Mouse (Mus musculus) forebrain, embryonic 11.5 days (tissue): Measurements from ENCODE around the gene Tas2r119. TPM values are rescaled to one million over a fixed set of nuclear protein-coding genes. Genes with fewer than 3 reads are reported as not detected.

Experiments used
- ATAC-seq: fragments of 200-750 bp; cut with Nextera tagmentation; replicated peaks from 2 replicates; pipeline ENCODE4 v1.8.0; 2017; ENCODE audit warnings: moderate TSS enrichment; ENCODE audit not compliant: low FRiP score
- DNase-seq: peaks from one replicate; pipeline ENCODE4 v3.0.0-alpha.2; 2017; ENCODE audit warnings: low spot score
- H3K27ac ChIP-seq: fragments of 300-500 bp; sonication (generic); 2 replicates; pipeline ENCODE4 v1.5.1; 2014; ENCODE audit warnings: low read depth, low read length
- H3K27me3 ChIP-seq: fragments of 300-500 bp; sonication (generic); 2 replicates; pipeline ENCODE4 v1.6.1; 2014; ENCODE audit warnings: mild to moderate bottlenecking, low read length, mixed read lengths; ENCODE audit not compliant: control insufficient read depth, insufficient read depth
- H3K36me3 ChIP-seq: fragments of 300-500 bp; sonication (generic); 2 replicates; pipeline ENCODE4 v1.6.1; 2014; ENCODE audit warnings: mild to moderate bottlenecking, low read length, moderate library complexity, mixed read lengths; ENCODE audit not compliant: control insufficient read depth, insufficient read depth
- H3K4me1 ChIP-seq: fragments of 300-500 bp; sonication (generic); replicated peaks from 2 replicates; pipeline ENCODE4 v1.6.1; 2014; ENCODE audit warnings: low read length, mixed read lengths; ENCODE audit not compliant: control insufficient read depth, insufficient read depth
- H3K4me2 ChIP-seq: fragments of 300-500 bp; sonication (generic); 2 replicates; pipeline ENCODE4 v1.6.1; 2014; ENCODE audit warnings: low read depth, mild to moderate bottlenecking, low read length, moderate library complexity, mixed read lengths; ENCODE audit not compliant: severe bottlenecking
- H3K4me3 ChIP-seq: fragments of 300-500 bp; sonication (generic); 2 replicates; pipeline ENCODE4 v1.5.1; 2014; ENCODE audit warnings: low read depth, low read length
- H3K9ac ChIP-seq: fragments of 300-500 bp; sonication (generic); 2 replicates; pipeline ENCODE4 v1.6.1; 2014; ENCODE audit warnings: low read length
- H3K9me3 ChIP-seq: fragments of 300-500 bp; sonication (generic); 2 replicates; pipeline ENCODE4 v1.6.1; 2016; ENCODE audit warnings: low read length, mixed read lengths; ENCODE audit not compliant: control insufficient read depth
- WGBS: fragments of 180-500 bp; shearing (Covaris S2); extraction: QIAGEN DNeasy Blood & Tissue Kit; methylation state at CpG from one replicate; pipeline ENCODE4 v1.1.7; 2014; 5-methylcytosine and 5-hydroxymethylcytosine counted together
- polyA plus RNA-seq: library from polyadenylated mRNA; unstranded; fragments of >200 nt; fragmentation: Nextera tagmentation; extraction: Ambion mirVana; gene quantifications from 2 replicates; pipeline ENCODE4 v1.2.1, GENCODE M21; 2014

Tas2r119 gene
- polyA plus RNA-seq, 1 experiment from 2014 or later, result not detected

DNA sequence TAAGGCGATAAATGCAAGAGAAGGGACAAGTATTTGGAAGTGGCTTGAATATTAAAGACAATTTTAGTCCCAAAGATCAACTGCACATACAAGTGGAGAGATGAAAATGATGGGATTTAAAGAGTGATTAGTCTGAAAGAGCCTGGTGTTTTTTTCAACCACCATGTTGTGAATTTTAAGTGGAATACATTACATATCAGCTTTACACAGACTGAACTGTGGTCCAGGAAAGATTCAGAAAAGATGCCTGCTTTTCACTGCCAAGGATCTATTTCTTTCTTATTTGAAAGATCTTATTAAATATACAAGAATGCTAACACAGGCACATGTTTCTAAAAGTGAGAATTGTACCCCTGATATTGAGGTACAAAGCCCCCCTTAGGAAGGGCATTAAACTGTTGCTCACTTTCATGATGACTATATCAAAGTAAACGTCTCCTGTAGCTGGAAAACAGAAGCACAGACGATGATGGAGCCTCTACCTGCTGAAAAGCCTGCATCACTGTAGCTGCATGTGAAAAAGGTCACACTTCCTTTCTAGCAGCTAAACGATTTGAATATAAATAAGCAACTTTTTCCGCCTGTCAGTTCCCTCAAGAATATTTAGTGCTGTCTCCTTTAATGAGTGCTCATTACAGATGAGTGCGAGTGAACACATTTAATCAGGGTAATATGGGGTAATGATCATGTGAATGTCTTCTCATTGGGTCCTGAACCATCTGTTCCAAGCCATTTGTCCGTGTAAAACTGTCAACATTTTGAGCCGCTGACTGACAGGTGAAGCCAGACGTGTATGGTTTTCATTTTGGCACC, 4.7 kb upstream of the Tas2r119 start:
- Histone ChIP-seq H3K27ac (no peak overlapping the region), H3K4me1 (no peaks in the 10 kb centered on the region; the same call in 1 of the 2 replicates), H3K9ac (no peak overlapping the region), H3K27me3 (no peaks in the 10 kb centered on the region), H3K4me2 (no peak overlapping the region), H3K4me3 (no peak overlapping the region), H3K36me3 (no peaks in the 10 kb centered on the region), H3K9me3 (no peaks in the 10 kb centered on the region)
- DNase-seq (no peak), ATAC-seq (peak; percentile 83)
- 43% methylated on average over 9 of the region's 9 CpGs for WGBS

DNA sequence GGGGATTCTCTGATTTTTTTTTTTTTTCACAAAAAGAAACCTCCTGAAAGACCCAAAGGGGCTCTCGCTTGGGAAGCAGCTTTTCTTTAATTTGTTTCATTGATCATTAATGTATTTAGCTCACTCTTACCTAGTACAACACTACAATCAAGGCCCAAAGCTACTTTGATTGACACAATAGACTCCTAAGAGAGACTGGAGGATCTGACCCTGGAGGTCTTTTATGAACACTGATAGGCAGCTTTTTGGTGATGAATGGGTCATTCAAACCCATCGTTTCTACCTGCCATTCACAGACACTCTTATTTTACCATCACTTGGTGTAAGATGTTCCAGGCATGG, 4.1 kb upstream of the Tas2r119 start:
- DNase-seq (no peak), ATAC-seq (peak; percentile 42)
- Histone ChIP-seq H3K27me3 (no peaks in the 10 kb centered on the region), H3K4me1 (no peaks in the 10 kb centered on the region; the same call in 1 of the 2 replicates), H3K36me3 (no peaks in the 10 kb centered on the region), H3K4me3 (no peak overlapping the region), H3K9me3 (no peaks in the 10 kb centered on the region), H3K4me2 (no peak overlapping the region), H3K9ac (no peak overlapping the region), H3K27ac (no peak overlapping the region)
- WGBS, result 36% methylated on average over 2 of the region's 2 CpGs

DNA sequence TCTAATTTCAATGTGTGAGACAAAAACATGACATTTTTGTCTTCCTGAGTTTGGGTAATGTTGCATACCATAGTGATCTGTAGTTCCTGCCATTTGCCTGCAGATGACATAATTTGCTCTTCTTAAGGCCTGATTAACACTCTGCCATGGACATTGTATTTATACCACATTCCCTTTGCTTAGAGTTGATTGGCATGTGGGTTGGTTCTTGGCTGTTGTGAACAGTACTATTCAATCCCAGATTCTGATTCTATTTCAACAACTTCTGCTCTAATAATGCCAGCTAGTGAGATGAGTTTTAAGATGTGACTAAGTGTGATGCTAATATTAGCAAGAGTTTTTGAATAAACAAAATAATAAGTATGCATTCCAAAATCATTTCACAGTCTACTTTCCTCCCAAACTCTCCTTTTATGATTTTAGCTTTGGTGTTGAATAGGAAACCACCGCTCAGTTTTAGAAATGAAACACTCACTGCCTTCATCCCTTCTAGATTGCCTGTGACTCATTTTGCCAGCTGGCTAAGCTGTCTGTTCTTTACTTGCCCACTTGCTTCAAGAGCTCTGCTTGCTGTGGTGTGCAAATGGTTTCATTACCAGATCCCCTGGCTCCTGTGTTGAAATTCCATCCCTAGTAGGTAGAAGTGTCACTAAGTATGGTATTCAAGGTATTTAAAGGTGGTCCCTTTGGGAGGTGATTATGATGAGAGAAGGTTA, 3.1 kb downstream of the Tas2r119 start:
- Histone ChIP-seq H3K27ac (no peak overlapping the region), H3K4me2 (no peak overlapping the region), H3K4me1 (no peaks in the 10 kb centered on the region), H3K27me3 (no peaks in the 10 kb centered on the region), H3K36me3 (no peaks in the 10 kb centered on the region), H3K9ac (no peak overlapping the region), H3K4me3 (no peak overlapping the region), H3K9me3 (no peaks in the 10 kb centered on the region)
- DNase-seq (no peak), ATAC-seq (no peak)
- WGBS, result 84% methylated on average over 1 of the region's 1 CpGs

DNA sequence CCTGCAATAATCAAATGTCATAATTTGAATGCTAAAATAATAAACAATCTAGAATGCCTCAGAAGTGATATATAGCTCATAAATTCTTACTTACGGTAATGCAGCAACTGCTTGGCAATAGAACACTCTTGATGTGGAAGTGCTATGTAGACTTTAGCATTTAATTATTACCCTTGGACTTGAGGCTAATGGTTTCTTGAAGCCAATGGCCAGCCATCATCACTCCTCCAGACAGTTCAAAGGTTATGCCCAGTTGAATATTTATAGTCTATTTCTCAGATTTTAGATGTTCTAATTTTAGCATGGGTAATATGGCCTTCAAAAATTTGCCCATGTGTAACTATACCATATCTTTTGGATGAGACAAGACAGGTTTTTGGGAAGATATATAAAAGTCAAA, 4.9 kb downstream of the Tas2r119 start:
- H3K27ac ChIP-seq, result no peak overlapping the region
- no peaks in the 10 kb centered on the region for H3K27me3 ChIP-seq
- H3K9me3 ChIP-seq, result no peaks in the 10 kb centered on the region
- no peak overlapping the region for H3K9ac ChIP-seq
- H3K4me3 ChIP-seq, result no peak overlapping the region
- WGBS, result 95% methylated on average over 1 of the region's 1 CpGs
- H3K4me2 ChIP-seq, result no peak overlapping the region
- no peak for ATAC-seq
- no peaks in the 10 kb centered on the region for H3K36me3 ChIP-seq
- no peaks in the 10 kb centered on the region for H3K4me1 ChIP-seq
- no peak for DNase-seq

DNA sequence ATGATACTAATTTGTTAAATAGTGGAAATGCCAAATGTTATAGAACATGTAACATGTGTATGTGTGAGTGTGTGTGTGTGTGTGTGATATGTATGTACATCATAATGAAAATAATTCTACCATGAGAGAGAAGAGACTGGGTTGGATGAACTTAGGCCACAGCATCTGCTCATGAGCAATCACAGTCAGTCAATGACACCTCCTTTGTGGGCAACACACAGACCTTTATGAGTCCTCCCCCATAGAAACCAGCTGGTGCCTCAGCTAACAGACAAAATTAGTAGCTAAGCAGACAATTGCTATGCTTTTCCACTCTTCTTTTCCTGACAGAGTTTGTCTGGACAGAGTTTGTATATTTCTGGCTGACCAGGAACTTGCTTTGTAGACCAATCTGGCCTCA, 7.9 kb downstream of the Tas2r119 start:
- H3K9ac ChIP-seq, result no peak overlapping the region
- H3K27me3 ChIP-seq, result no peaks in the 10 kb centered on the region
- no peak overlapping the region for H3K27ac ChIP-seq
- H3K4me2 ChIP-seq, result no peak overlapping the region
- ATAC-seq, result no peak
- H3K9me3 ChIP-seq, result no peaks in the 10 kb centered on the region
- H3K36me3 ChIP-seq, result no peaks in the 10 kb centered on the region
- no peak overlapping the region for H3K4me3 ChIP-seq
- DNase-seq, result no peak
- no peaks in the 10 kb centered on the region for H3K4me1 ChIP-seq

DNA sequence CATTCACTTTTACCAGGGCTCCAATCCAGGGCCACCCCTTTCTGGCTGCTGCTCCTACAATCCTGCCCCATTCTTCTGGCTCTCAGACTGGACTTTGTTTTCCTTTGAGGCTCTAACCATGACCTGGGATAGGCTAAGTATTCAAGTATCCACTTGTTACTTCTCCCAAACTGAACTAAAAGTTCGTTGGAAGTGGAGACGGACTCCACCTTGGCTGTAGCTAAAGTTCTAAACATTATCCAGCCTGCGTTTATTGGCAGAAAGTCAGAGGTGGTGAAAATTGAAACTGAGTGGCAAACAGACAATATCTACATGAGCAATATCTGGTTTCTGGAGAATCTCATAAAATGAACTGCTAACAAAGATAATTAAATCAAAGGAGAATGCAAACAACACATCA, 12.8 kb downstream of the Tas2r119 start:
- H3K9ac ChIP-seq, result no peak overlapping the region
- no peak overlapping the region for H3K4me3 ChIP-seq
- no peak overlapping the region for H3K4me2 ChIP-seq
- no peak for DNase-seq
- H3K36me3 ChIP-seq, result no peaks in the 10 kb centered on the region
- 86% methylated on average over 3 of the region's 3 CpGs for WGBS
- H3K27ac ChIP-seq, result no peak overlapping the region
- ATAC-seq, result no peak
- no peaks in the 10 kb centered on the region for H3K9me3 ChIP-seq
- no peaks in the 10 kb centered on the region for H3K27me3 ChIP-seq
- no peaks in the 10 kb centered on the region for H3K4me1 ChIP-seq

DNA sequence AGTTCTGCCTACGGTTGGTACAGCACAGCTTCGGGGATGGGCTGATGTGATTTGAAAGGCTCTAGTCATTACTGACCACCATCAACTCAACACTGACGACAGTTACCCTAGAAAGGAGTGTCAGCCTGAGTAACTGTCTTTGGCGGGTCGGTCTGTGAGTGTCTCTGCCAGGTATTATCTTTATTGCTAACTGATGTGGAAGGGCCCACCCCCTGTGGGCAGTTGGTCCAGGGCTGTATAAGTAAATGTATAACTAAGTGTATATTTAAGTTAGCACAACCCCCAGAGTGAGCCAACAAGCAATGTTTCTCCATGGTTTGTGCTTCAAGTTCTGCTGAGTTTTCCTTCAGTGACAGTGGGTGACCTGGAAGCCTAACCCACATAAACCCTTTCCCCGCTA, 13.3 kb downstream of the Tas2r119 start:
- H3K9ac ChIP-seq, result no peak overlapping the region
- H3K27ac ChIP-seq, result no peak overlapping the region
- 85% methylated on average over 6 of the region's 6 CpGs for WGBS
- H3K27me3 ChIP-seq, result no peaks in the 10 kb centered on the region
- no peaks in the 10 kb centered on the region for H3K36me3 ChIP-seq
- ATAC-seq (no peak), DNase-seq (no peak)
- H3K4me3 ChIP-seq, result no peak overlapping the region
- no peaks in the 10 kb centered on the region for H3K9me3 ChIP-seq
- H3K4me2 ChIP-seq, result no peak overlapping the region
- H3K4me1 ChIP-seq, result no peaks in the 10 kb centered on the region

DNA sequence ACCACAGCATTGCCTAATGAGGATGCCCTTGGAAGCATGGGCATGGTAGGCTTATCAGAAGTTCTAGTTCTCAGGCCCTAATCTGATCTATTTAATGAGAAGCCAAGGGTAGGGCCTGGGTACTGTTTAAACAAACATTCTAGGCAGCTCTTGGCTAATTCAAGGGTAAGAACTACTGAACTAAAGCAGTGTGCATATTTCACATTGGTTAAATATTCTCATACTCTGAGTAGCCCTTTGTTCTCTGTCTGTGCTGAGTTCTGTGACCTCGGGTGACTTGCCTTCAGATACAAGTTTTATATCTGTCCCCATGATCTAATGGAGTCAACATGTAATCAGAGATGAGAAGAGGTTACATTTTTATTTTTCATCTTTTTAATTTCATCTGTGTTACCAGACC, 15.9 kb downstream of the Tas2r119 start:
- Histone ChIP-seq H3K27ac (no peak overlapping the region), H3K9ac (no peak overlapping the region), H3K27me3 (no peaks in the 10 kb centered on the region), H3K4me1 (no peaks in the 10 kb centered on the region), H3K4me2 (no peak overlapping the region), H3K9me3 (no peaks in the 10 kb centered on the region), H3K4me3 (no peak overlapping the region), H3K36me3 (no peaks in the 10 kb centered on the region)
- no peak for ATAC-seq
- WGBS, result 82% methylated on average over 1 of the region's 1 CpGs
- no peak for DNase-seq

DNA sequence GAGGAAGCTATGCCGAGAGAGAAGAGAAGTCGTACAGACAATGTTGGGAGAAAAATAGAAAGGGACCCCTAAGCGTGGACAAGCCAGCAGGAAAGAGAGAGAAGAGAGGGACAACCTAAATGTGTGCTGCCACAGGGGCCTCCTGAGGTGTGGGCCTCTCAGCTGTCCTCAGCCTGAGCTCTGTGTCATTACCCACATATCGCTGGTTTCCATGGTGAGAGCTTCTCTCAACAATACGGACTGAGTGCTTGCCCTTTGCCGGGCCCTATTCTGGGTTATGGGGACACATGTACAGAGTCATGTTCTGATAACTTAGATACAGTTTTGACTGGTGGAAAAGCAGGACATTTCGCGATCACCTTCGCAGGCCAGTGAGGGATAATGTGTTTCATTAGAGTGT, 21.0 kb downstream of the Tas2r119 start:
- no peak for ATAC-seq
- no peak overlapping the region for H3K4me3 ChIP-seq
- no peaks in the 10 kb centered on the region for H3K36me3 ChIP-seq
- no peak overlapping the region for H3K4me2 ChIP-seq
- H3K4me1 ChIP-seq, result no peaks in the 10 kb centered on the region
- no peaks in the 10 kb centered on the region for H3K27me3 ChIP-seq
- DNase-seq, result no peak
- H3K9ac ChIP-seq, result no peak overlapping the region
- H3K9me3 ChIP-seq, result no peaks in the 10 kb centered on the region
- 80% methylated on average over 9 of the region's 9 CpGs for WGBS
- H3K27ac ChIP-seq, result no peak overlapping the region
